Mouse (Mus musculus) adrenal gland, postnatal 14 days (tissue): ENCODE measurements around the gene Iqcb1. TPM values are rescaled to one million over a fixed set of nuclear protein-coding genes. Genes with fewer than 3 reads are reported as not detected.
A peak's percentile ranks its signal among the peaks of the same experiment; 100 is the strongest.

Source experiments
- DNase-seq: peaks from one replicate; pipeline ENCODE4 v3.0.0; 2021; ENCODE audit warnings: mixed read lengths
- microRNA-seq, 2 experiments: library from miRNA; unstranded; fragments of <30 nt; microRNA quantifications; one replicate each; pipeline ENCODE4 v1.2.0; 2021
- total RNA-seq: library from RNA; stranded (reverse); gene quantifications from 2 replicates; pipeline ENCODE4 v1.2.3, GENCODE M21; 2021

Gene Iqcb1
- total RNA-seq, 1 experiment from 2014 or later: 15.3 TPM

- DNase-seq: peak; percentile 74
These were observed 47.2 kb downstream of the Iqcb1 start for GRCm38 (mm10) chr16:36875276-36875851.

GRCm38 (mm10) chr16:36877316-36877715 lies 49.1 kb downstream of the Iqcb1 start:
- peak; percentile 27 for DNase-seq

- no peak for DNase-seq
These were observed 54.7 kb downstream of the Iqcb1 start for GRCm38 (mm10) chr16:36882737-36883343.

GRCm38 (mm10) chr16:36884881-36885280 lies 56.7 kb downstream of the Iqcb1 start:
- peak; percentile 70 for DNase-seq

GRCm38 (mm10) chr16:36885912-36886311 lies 57.7 kb downstream of the Iqcb1 start:
- no peak for DNase-seq

GRCm38 (mm10) chr16:36887546-36887945 lies 59.4 kb downstream of the Iqcb1 start:
- peak; percentile 66 for DNase-seq

- DNase-seq: no peak
These were observed 62.4 kb downstream of the Iqcb1 start for GRCm38 (mm10) chr16:36890559-36890958.

GRCm38 (mm10) chr16:36891415-36891814 lies 63.2 kb downstream of the Iqcb1 start:
- no peak for DNase-seq

- DNase-seq: no peak
These were observed 65.1 kb downstream of the Iqcb1 start for GRCm38 (mm10) chr16:36893317-36893716.

GRCm38 (mm10) chr16:36896712-36897111 lies 68.5 kb downstream of the Iqcb1 start:
- DNase-seq: no peak

GRCm38 (mm10) chr16:36903156-36903555 lies 75.0 kb downstream of the Iqcb1 start:
- peak; percentile 18 for DNase-seq

- DNase-seq: no peak
These were observed 83.7 kb downstream of the Iqcb1 start for GRCm38 (mm10) chr16:36911909-36912308.

- no peak for DNase-seq
These were observed 84.1 kb downstream of the Iqcb1 start for GRCm38 (mm10) chr16:36912311-36912710.

- no peak for DNase-seq
These were observed 86.0 kb downstream of the Iqcb1 start for GRCm38 (mm10) chr16:36914195-36914594.

- no peak for DNase-seq
These were observed 90.3 kb downstream of the Iqcb1 start for GRCm38 (mm10) chr16:36918505-36918904.

- DNase-seq: no peak
These were observed 92.2 kb downstream of the Iqcb1 start for GRCm38 (mm10) chr16:36920410-36920809.

GRCm38 (mm10) chr16:36921067-36921613 lies 93.0 kb downstream of the Iqcb1 start:
- no peak for DNase-seq

GRCm38 (mm10) chr16:36921980-36922379 lies 93.8 kb downstream of the Iqcb1 start:
- no peak for DNase-seq

Small RNA genes lying within 50 kb of the gene (microRNA-seq; reads per million reads assigned to microRNA genes)
- 0 reads per million in 2 experiments for gene Gm22617

Other genes with a start within 250 kb of the Iqcb1 start
- gene Cd86, start 162.3 kb upstream of the Iqcb1 start, total RNA-seq: 2.1 and 3.9 TPM in 2 replicates
- gene Ildr1, start 134.4 kb upstream of the Iqcb1 start, total RNA-seq: 0.41 TPM in 1 of 2 replicates, not detected in the other
- 2.6 and 5.3 TPM in 2 replicates for gene Slc15a2, start 43.4 kb upstream of the Iqcb1 start, total RNA-seq
- 2.1 and 2.4 TPM in 2 replicates for gene Eaf2, start 46.6 kb downstream of the Iqcb1 start, total RNA-seq
- gene Golgb1, start 46.8 kb downstream of the Iqcb1 start, total RNA-seq: 59.7 and 63.3 TPM in 2 replicates
- 12.2 and 27.7 TPM in 2 replicates for gene Hcls1, start 106.6 kb downstream of the Iqcb1 start, total RNA-seq
- gene Fbxo40, start 162.1 kb downstream of the Iqcb1 start, total RNA-seq: 0.26 and 0.83 TPM in 2 replicates
- gene Polq, start 183.4 kb downstream of the Iqcb1 start, total RNA-seq: 1.8 and 2.1 TPM in 2 replicates